Mouse (Mus musculus): Measurements from ENCODE around the gene Fgfr1op. TPM values are rescaled to one million over a fixed set of nuclear protein-coding genes. Genes with fewer than 3 reads are reported as not detected.

The Fgfr1op gene
- polyA plus RNA-seq, 1 experiment from 2014 or later: 28.6 TPM

DNA sequence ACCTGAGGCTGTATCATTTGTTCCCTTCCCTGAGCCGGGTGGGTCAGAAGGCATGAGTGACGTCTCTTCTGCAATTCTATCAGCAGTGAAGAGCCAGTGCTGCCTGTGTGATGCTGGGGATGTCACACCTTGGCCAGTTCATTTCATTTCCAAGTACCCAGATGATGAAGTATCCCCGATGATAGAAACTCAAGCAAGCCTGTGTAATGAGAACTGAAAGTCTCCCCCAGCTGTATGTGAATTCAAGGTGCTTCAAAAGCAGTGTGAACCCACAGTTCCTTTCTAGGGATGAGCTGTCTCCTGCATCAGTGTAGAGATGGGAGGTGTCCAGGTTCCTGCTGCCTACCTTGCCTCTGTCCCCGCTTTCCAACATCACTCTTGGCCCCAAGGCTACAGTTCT, 69.2 kb downstream of the Fgfr1op start:
- H3K27me3 ChIP-seq: no peaks in the 10 kb centered on the region
- no peak overlapping the region for H3K4me3 ChIP-seq
- no peak overlapping the region for H3K27ac ChIP-seq (replicated peaks)
- no peak overlapping the region for H3K4me2 ChIP-seq
- no peaks in the 10 kb centered on the region for H3K9me3 ChIP-seq
- H3K4me1 ChIP-seq (replicated peaks): no peaks in the 10 kb centered on the region
- no peaks in the 10 kb centered on the region for H3K36me3 ChIP-seq
- H3K9ac ChIP-seq: no peak overlapping the region
- no peak for ATAC-seq (ENCODE audit: low FRiP score, low read depth)
- WGBS: 87% methylated on average over 4 of the region's 4 CpGs

DNA sequence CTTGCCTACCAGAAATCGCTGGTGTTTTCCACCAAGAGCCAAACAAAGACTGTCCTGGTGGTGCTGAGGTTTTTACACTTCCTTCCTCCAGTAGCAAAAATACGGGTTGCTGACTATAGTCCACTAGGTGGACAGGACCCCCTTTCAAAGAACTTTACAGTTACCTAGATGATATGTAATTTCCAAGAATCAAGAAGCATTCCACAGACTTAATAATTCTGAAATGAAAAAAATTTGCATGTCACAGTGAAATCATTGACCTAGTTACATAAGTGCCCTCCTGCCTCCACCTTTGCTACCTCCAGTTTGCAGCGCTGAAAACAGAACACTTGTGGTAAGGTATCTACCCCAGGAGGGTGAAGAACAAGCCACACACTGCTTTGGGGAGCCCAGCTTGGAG, 70.4 kb downstream of the Fgfr1op start, which contains the start of gene Ccr6:
TSS of gene Ccr6 (plus strand) at position 301 of the 400 bp plus-strand sequence.
- Histone ChIP-seq H3K9me3 (no peaks in the 10 kb centered on the region), H3K9ac (no peak within 1 kb of the TSS), H3K4me1 (replicated peaks) (no peaks in the 10 kb centered on the region), H3K4me3 (no peak within 1 kb of the TSS), H3K27me3 (no peaks in the 10 kb centered on the region), H3K4me2 (no peak within 1 kb of the TSS), H3K27ac (replicated peaks) (no peak within 1 kb of the TSS), H3K36me3 (no peaks in the 10 kb centered on the region)
- ATAC-seq (ENCODE audit: low FRiP score, low read depth): no peak
- 85% methylated on average over 3 of the region's 3 CpGs for WGBS

- Histone ChIP-seq H3K4me2 (no peak overlapping the region), H3K4me1 (replicated peaks) (no peaks in the 10 kb centered on the region), H3K27me3 (no peaks in the 10 kb centered on the region), H3K9ac (no peak overlapping the region), H3K36me3 (no peaks in the 10 kb centered on the region), H3K27ac (replicated peaks) (no peak overlapping the region), H3K9me3 (no peaks in the 10 kb centered on the region), H3K4me3 (no peak overlapping the region)
- 82% methylated on average over 15 of the region's 15 CpGs for WGBS
- ATAC-seq (ENCODE audit: low FRiP score, low read depth): no peak
Measured at GRCm38 (mm10) chr17:8238012-8238710, 72.9 kb downstream of the Fgfr1op start.

GRCm38 (mm10) chr17:8239561-8239960, 74.3 kb downstream of the Fgfr1op start:
- H3K4me1 ChIP-seq (replicated peaks): no peaks in the 10 kb centered on the region
- H3K36me3 ChIP-seq: no peaks in the 10 kb centered on the region
- H3K4me2 ChIP-seq: no peak overlapping the region
- no peaks in the 10 kb centered on the region for H3K9me3 ChIP-seq
- H3K27me3 ChIP-seq: no peaks in the 10 kb centered on the region
- no peak overlapping the region for H3K9ac ChIP-seq
- H3K4me3 ChIP-seq: no peak overlapping the region
- 68% methylated on average over 3 of the region's 3 CpGs for WGBS
- ATAC-seq (ENCODE audit: low FRiP score, low read depth): no peak
- H3K27ac ChIP-seq (replicated peaks): no peak overlapping the region

DNA sequence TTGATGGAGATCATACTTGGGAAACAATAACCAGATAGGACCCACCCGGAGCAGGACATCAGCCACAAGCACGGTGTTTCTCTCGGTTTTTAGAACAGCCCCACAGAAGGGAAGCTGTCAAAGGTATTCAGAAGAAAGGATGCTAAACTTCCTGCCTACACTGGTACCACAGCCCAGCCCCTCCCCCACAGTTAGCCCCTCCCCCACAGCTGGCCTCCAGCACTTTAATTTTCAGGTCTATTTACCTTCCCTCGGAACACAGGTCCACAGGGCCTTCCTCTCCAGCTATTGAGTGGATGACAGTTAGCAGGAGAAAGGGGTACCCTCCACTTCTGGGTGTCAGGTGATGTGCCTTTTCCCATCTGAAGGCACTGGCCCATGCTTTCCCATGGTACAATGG, 75.2 kb downstream of the Fgfr1op start:
- H3K36me3 ChIP-seq: no peaks in the 10 kb centered on the region
- no peak overlapping the region for H3K4me3 ChIP-seq
- no peak overlapping the region for H3K27ac ChIP-seq (replicated peaks)
- H3K4me1 ChIP-seq (replicated peaks): no peaks in the 10 kb centered on the region
- no peak for ATAC-seq (ENCODE audit: low FRiP score, low read depth)
- H3K27me3 ChIP-seq: no peaks in the 10 kb centered on the region
- no peaks in the 10 kb centered on the region for H3K9me3 ChIP-seq
- H3K9ac ChIP-seq: no peak overlapping the region
- WGBS: 68% methylated on average over 4 of the region's 4 CpGs
- H3K4me2 ChIP-seq: no peak overlapping the region

DNA sequence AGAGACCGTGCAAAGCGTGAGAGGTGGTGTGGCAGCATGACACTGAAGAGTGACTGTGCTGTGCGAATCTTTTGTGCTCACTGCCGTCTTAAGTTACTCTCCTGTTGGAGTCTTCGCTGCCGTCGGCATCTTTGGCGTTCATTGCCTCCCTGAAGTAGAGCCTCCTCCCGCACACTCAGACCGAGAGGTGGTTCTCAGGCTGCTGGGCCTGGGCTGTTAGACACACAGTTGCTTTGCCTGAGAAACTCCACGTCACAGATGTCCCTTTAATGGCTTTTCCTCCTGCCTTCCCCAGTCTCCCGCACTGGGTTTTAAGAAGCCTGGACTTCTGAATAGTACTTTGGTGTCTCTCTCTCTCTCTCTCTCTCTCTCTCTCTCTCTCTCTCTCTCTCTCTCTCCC, 76.3 kb downstream of the Fgfr1op start:
- Histone ChIP-seq H3K36me3 (no peaks in the 10 kb centered on the region), H3K4me3 (no peak overlapping the region), H3K9me3 (no peaks in the 10 kb centered on the region), H3K4me2 (no peak overlapping the region), H3K9ac (no peak overlapping the region), H3K4me1 (replicated peaks) (no peaks in the 10 kb centered on the region), H3K27me3 (no peaks in the 10 kb centered on the region), H3K27ac (replicated peaks) (no peak overlapping the region)
- 68% methylated on average over 12 of the region's 12 CpGs for WGBS
- no peak for ATAC-seq (ENCODE audit: low FRiP score, low read depth)

GRCm38 (mm10) chr17:8242186-8242585, 76.9 kb downstream of the Fgfr1op start:
- H3K4me1 ChIP-seq (replicated peaks): no peaks in the 10 kb centered on the region
- no peak for ATAC-seq (ENCODE audit: low FRiP score, low read depth)
- H3K4me2 ChIP-seq: no peak overlapping the region
- H3K9ac ChIP-seq: no peak overlapping the region
- no peaks in the 10 kb centered on the region for H3K36me3 ChIP-seq
- H3K27ac ChIP-seq (replicated peaks): no peak overlapping the region
- H3K9me3 ChIP-seq: no peaks in the 10 kb centered on the region
- WGBS: 92% methylated on average over 11 of the region's 11 CpGs
- no peak overlapping the region for H3K4me3 ChIP-seq
- H3K27me3 ChIP-seq: no peaks in the 10 kb centered on the region

- Histone ChIP-seq H3K9me3 (no peaks in the 10 kb centered on the region), H3K4me3 (no peak overlapping the region), H3K27ac (replicated peaks) (no peak overlapping the region), H3K4me1 (replicated peaks) (no peaks in the 10 kb centered on the region), H3K9ac (no peak overlapping the region), H3K27me3 (no peaks in the 10 kb centered on the region), H3K4me2 (no peak overlapping the region), H3K36me3 (no peaks in the 10 kb centered on the region)
- ATAC-seq (ENCODE audit: low FRiP score, low read depth): no peak
- 89% methylated on average over 2 of the region's 2 CpGs for WGBS
Measured at GRCm38 (mm10) chr17:8244124-8244523, 78.8 kb downstream of the Fgfr1op start.

GRCm38 (mm10) chr17:8246102-8246754, 80.9 kb downstream of the Fgfr1op start:
- Histone ChIP-seq H3K27me3 (no peaks in the 10 kb centered on the region), H3K4me2 (no peak overlapping the region), H3K36me3 (no peaks in the 10 kb centered on the region), H3K4me3 (no peak overlapping the region), H3K27ac (replicated peaks) (no peak overlapping the region), H3K4me1 (replicated peaks) (no peaks in the 10 kb centered on the region), H3K9ac (no peak overlapping the region), H3K9me3 (no peaks in the 10 kb centered on the region)
- no peak for ATAC-seq (ENCODE audit: low FRiP score, low read depth)
- 80% methylated on average over 4 of the region's 4 CpGs for WGBS

Other genes starting within 250 kb of the Fgfr1op start
- gene Tagap, start 239.5 kb upstream of the Fgfr1op start, polyA plus RNA-seq (2015; fragmentation: Nextera tagmentation; extraction: Ambion mirVana): 0.47 and 0.56 TPM in 2 replicates
- gene Rsph3a, start 219.9 kb upstream of the Fgfr1op start, polyA plus RNA-seq (2015; fragmentation: Nextera tagmentation; extraction: Ambion mirVana): 74.4 and 85.2 TPM in 2 replicates
- 0.57 TPM in 1 of 2 replicates, not detected in the other for gene Gm49673, start 17.7 kb upstream of the Fgfr1op start, polyA plus RNA-seq (2015; fragmentation: Nextera tagmentation; extraction: Ambion mirVana)
- 17.6 and 17.7 TPM in 2 replicates for gene Rnaset2a, start 17.4 kb upstream of the Fgfr1op start, polyA plus RNA-seq (2015; fragmentation: Nextera tagmentation; extraction: Ambion mirVana)
- not detected in 2 replicates for gene Ccr6, start 70.5 kb downstream of the Fgfr1op start, polyA plus RNA-seq (2015; fragmentation: Nextera tagmentation; extraction: Ambion mirVana)
- gene Mpc1, start 117.4 kb downstream of the Fgfr1op start, polyA plus RNA-seq (2015; fragmentation: Nextera tagmentation; extraction: Ambion mirVana): 341 and 365 TPM in 2 replicates
- 173 and 188 TPM in 2 replicates for gene Sft2d1, start 145.6 kb downstream of the Fgfr1op start, polyA plus RNA-seq (2015; fragmentation: Nextera tagmentation; extraction: Ambion mirVana)
- 18.4 and 23.1 TPM in 2 replicates for gene Prr18, start 172.0 kb downstream of the Fgfr1op start, polyA plus RNA-seq (2015; fragmentation: Nextera tagmentation; extraction: Ambion mirVana)
- 0.54 and 0.58 TPM in 2 replicates for gene T2, start 190.5 kb downstream of the Fgfr1op start, polyA plus RNA-seq (2015; fragmentation: Nextera tagmentation; extraction: Ambion mirVana)